Mouse (Mus musculus): ENCODE results near the gene Slc2a2. TPM values are rescaled to one million over a fixed set of nuclear protein-coding genes. Genes with fewer than 3 reads are reported as not detected.
"Not testable (repeated sequence)": the region's sequence is repeated elsewhere in the genome, so short reads cannot be mapped to it uniquely, and the experiment has no call there.

Gene Slc2a2
- polyA plus RNA-seq, 1 experiment: 1.0 TPM

GRCm38 (mm10) chr3:28734712-28735111, 37.0 kb downstream of the Slc2a2 start:
- no peak for DNase-seq (ENCODE audit: low read depth)

GRCm38 (mm10) chr3:28736981-28737380, 39.3 kb downstream of the Slc2a2 start:
- no peak for DNase-seq (ENCODE audit: low read depth)

- DNase-seq (ENCODE audit: low read depth): no peak
These were observed 42.6 kb downstream of the Slc2a2 start for GRCm38 (mm10) chr3:28740353-28740752.

- no peak for DNase-seq (ENCODE audit: low read depth)
These were observed 45.5 kb downstream of the Slc2a2 start for GRCm38 (mm10) chr3:28743251-28743650.

- DNase-seq (ENCODE audit: low read depth): peak; percentile 14
These were observed 48.3 kb downstream of the Slc2a2 start for GRCm38 (mm10) chr3:28745835-28746483.

GRCm38 (mm10) chr3:28748151-28748550, 50.4 kb downstream of the Slc2a2 start:
- DNase-seq (ENCODE audit: low read depth): no peak

DNA sequence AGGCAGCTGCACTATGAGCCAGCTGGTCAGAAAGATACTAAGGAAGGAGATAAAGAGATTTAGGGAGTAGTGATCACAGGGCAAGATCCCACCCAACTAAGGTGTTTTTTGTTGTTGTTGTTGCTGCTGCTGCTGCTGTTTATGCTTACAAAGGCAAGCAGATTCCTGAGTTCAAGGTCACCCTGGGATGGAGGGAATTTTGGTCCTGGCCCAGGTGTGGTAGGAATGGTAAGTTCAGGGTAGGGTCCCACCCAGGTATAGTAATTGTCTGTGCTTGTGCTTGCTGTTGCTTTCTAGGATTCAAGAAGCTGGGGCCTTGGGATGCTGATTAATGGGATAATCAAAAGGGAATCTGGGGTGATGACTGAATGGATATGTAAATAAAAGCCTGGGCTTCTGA, 51.3 kb downstream of the Slc2a2 start:
- no peak for DNase-seq (ENCODE audit: low read depth)

- no peak for DNase-seq (ENCODE audit: low read depth)
These were observed 57.8 kb downstream of the Slc2a2 start for GRCm38 (mm10) chr3:28755477-28755876.

DNA sequence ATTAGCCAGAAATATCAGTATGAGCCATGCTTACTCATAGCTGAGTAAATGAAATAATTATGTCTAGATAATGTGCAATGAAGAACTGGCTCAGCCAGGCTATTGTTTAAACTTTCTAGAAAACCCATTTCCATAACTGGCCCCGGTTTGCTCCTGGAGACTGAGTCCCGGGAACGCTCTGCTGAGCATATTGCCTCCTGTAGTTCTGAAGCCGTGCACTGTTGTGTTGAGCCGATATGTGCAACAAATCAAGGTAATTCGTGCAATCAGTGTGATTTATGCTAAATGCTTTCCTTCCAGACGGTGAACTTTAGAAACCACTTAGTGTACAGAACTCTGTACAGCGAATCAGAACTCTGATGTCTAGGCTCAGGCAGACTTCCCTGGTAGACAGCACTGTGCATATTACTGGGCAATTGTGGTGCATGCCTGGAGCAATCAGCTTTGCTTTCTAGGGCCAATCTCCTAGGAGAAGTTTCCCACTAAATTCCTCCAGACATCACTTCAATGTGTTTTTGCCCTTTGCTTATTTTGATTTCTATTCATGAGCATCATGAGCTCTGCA, 63.6 kb downstream of the Slc2a2 start:
- DNase-seq (ENCODE audit: low read depth): no peak

DNA sequence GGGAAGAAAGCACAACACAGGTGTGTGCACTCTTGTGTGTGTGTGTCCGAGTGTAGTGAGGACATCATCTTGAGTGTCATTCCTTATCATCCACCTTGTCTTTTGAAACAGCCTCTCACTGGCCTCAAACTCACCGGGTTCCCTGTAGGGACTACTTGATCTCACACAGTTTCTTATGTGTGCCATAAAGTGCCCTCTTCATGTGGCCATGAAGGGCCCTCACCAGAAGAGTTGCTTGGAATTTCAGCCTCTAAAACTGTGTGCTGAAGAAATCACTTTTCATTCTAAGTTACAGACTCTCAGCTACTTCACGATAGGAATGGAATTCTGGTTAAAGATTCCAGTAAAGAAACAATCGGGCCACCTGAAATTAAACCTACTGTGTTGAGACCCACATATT, 69.2 kb downstream of the Slc2a2 start:
- no peak for DNase-seq (ENCODE audit: low read depth)

- DNase-seq (ENCODE audit: low read depth): no peak
These were observed 70.5 kb downstream of the Slc2a2 start for GRCm38 (mm10) chr3:28768222-28768621.

GRCm38 (mm10) chr3:28772919-28773318, 75.2 kb downstream of the Slc2a2 start:
- DNase-seq (ENCODE audit: low read depth): not testable (repeated sequence)

GRCm38 (mm10) chr3:28775361-28775760, 77.7 kb downstream of the Slc2a2 start:
- DNase-seq (ENCODE audit: low read depth): no peak

GRCm38 (mm10) chr3:28775958-28776357, 78.3 kb downstream of the Slc2a2 start:
- no peak for DNase-seq (ENCODE audit: low read depth)

- no peak for DNase-seq (ENCODE audit: low read depth)
These were observed 78.8 kb downstream of the Slc2a2 start for GRCm38 (mm10) chr3:28776491-28776890.

GRCm38 (mm10) chr3:28780511-28780910, 82.8 kb downstream of the Slc2a2 start:
- DNase-seq (ENCODE audit: low read depth): no peak

Other genes starting within 250 kb of the Slc2a2 start
- 0.91 and 1.1 TPM in 2 replicates for gene Eif5a2, start 83.4 kb downstream of the Slc2a2 start, polyA plus RNA-seq (2012; rRNA removed)
- 7.9 and 9.6 TPM in 2 replicates for gene Rpl22l1, start 107.5 kb downstream of the Slc2a2 start, polyA plus RNA-seq (2012; rRNA removed)
- not detected in 2 replicates for gene Gm1527, start 194.7 kb downstream of the Slc2a2 start, polyA plus RNA-seq (2012; rRNA removed)